Mouse (Mus musculus) Patski (cell line): ENCODE measurements at regions not wholly inside any gene's neighbourhood (a gene's known extent, or its start where the extent isn't known, plus 50 kb on each side); places are given as distances from the start of the nearest gene placed in this dataset.
"Not testable (repeated sequence)": the region's sequence is repeated elsewhere in the genome, so short reads cannot be mapped to it uniquely, and the experiment has no call there.

Source experiments
- ATAC-seq: fragments of 100-300 bp; one replicate; pipeline ENCODE4 v1.8.0; 2021
- CTCF ChIA-PET: fragments of 350-600 bp; sonication (Branson Sonifier 250); formaldehyde crosslinking; loops from one replicate; lab custom pipeline; 2022; ENCODE audit warnings: inconsistent platforms; lab: Charles Lee
- POLR2A ChIA-PET: fragments of 350-600 bp; sonication (Branson Sonifier 250); formaldehyde crosslinking; loops from one replicate; lab custom pipeline; 2022; ENCODE audit warnings: antibody characterized with exemption, inconsistent platforms; lab: Charles Lee
- DNase-seq: peaks from one replicate; pipeline ENCODE4 v3.0.0-alpha.2; 2011; ENCODE audit warnings: low read depth, low spot score
- H3K27me3 ChIP-seq: fragments of 371-371 bp; one replicate; pipeline ENCODE4 v1.5.1; 2021
- CTCF ChIP-seq: fragments of 100-300 bp; IDR thresholded peaks from one replicate; pipeline ENCODE4 v1.5.1; 2021
- in situ Hi-C: fragments of 300-500 bp; cut with MboI; formaldehyde crosslinking; loops from 3 replicates; pipeline ENCODE4 v1.11.1; 2018; ENCODE audit warnings: low pct_unique_long_range_greater_than_20kb, mixed read lengths

DNA sequence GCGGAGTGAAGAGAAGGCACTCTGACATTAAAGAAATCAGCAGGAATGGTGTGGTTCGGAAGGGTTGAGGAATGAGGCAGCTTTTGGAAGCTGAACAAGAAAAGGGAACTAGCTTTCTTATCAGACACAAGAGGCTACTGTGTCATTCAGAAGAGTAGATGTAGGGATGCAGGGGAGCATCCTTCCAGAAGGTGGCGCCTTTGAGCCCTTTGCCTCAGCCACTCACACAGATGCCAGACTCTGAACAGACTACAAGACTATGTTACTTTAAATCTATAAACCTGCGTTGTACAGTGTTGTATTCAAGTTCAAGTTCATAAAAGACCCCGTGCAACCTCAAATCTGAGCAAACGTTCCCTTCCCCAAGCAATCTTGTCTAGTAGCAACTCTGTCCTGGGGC lies 128.9 kb downstream of the Kap start:
- DNase-seq, ATAC-seq, H3K27me3 ChIP-seq, in situ Hi-C loops, CTCF ChIA-PET, POLR2A ChIA-PET: not testable (repeated sequence)

DNA sequence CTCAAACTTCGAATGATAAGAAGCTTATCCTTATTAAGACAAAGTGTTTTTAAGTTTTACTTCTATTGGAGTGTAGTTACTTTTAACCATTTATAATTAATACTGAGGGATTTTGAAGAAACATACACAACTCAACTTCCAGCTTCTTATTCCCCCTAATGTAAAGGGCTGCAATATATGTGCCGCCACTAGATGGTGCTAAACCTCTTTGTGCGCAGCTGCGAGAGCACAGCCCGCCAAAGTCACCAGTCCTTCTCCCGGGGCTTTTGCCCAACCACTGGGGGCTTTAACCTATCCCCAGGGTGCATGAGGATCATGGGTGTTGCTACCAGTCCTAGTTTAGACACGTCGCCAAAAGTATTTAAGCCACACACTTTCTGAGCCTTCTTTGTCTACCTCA lies 146.8 kb downstream of the Kap start:
- CTCF ChIA-PET, H3K27me3 ChIP-seq, ATAC-seq, DNase-seq, POLR2A ChIA-PET: not testable (repeated sequence)
- in situ Hi-C loops: loop anchor here (5.0 kb wide), 1 partner anchor 94 kb away; no protein-coding TSS in a partner anchor

DNA sequence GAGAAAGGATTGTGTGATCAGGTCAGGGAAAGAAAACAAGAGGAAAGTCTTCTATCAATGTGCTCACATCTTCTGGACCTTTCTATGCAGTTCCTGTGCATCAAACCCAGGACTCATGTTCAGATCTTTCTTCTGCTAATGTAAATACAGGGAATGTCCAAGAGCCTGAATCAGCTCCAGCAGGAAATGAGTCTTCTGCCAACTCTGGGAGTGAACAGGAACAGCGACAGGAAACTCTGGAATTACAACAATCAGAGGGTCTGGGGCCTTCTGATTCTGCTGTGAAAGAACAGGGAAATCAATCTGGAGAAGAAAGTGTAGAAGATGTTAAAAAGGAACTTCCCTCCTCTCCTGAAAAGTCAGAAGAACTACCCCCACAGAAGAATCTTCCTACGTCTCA lies 151.9 kb downstream of the Kap start:
- ATAC-seq: no peak
- TF ChIP-seq CTCF: no peak
- ChIA-PET CTCF (no interaction called here), POLR2A (no interaction called here)
- H3K27me3 ChIP-seq: no peaks in the 10 kb centered on the region
- DNase-seq: no peak
- in situ Hi-C loops: no loop called here
